Mouse (Mus musculus) heart, embryonic 12.5 days (tissue): ENCODE measurements around the gene Acsm4. TPM values are rescaled to one million over a fixed set of nuclear protein-coding genes. Genes with fewer than 3 reads are reported as not detected.

Experiments used
- ATAC-seq: fragments of 200-750 bp; cut with Nextera tagmentation; 2 replicates; pipeline ENCODE4 v1.8.0; 2017; ENCODE audit warnings: moderate TSS enrichment, moderate library complexity; ENCODE audit not compliant: insufficient number of reproducible peaks, low FRiP score
- H3K27ac ChIP-seq: fragments of 300-500 bp; sonication (generic); 2 replicates; pipeline ENCODE4 v1.5.1; 2016; ENCODE audit warnings: mild to moderate bottlenecking, moderate library complexity; ENCODE audit not compliant: poor library complexity, severe bottlenecking
- H3K27me3 ChIP-seq: fragments of 300-500 bp; sonication (generic); replicated peaks from 2 replicates; pipeline ENCODE4 v1.6.1; 2016; ENCODE audit warnings: mild to moderate bottlenecking, moderate library complexity
- H3K36me3 ChIP-seq: fragments of 300-500 bp; sonication (generic); 2 replicates; pipeline ENCODE4 v1.6.1; 2016; ENCODE audit warnings: mild to moderate bottlenecking, moderate library complexity
- H3K4me1 ChIP-seq: fragments of 300-500 bp; sonication (generic); replicated peaks from 2 replicates; pipeline ENCODE4 v1.6.1; 2016; ENCODE audit warnings: mild to moderate bottlenecking
- H3K4me2 ChIP-seq: fragments of 300-500 bp; sonication (generic); 2 replicates; pipeline ENCODE4 v1.6.1; 2016; ENCODE audit warnings: mild to moderate bottlenecking, moderate library complexity
- H3K4me3 ChIP-seq: fragments of 300-500 bp; sonication (generic); 2 replicates; pipeline ENCODE4 v1.5.1; 2016; ENCODE audit warnings: mild to moderate bottlenecking
- H3K9ac ChIP-seq: fragments of 300-500 bp; sonication (generic); 2 replicates; pipeline ENCODE4 v1.6.1; 2016; ENCODE audit warnings: mild to moderate bottlenecking, moderate library complexity
- H3K9me3 ChIP-seq: fragments of 300-500 bp; sonication (generic); replicated peaks from 2 replicates; pipeline ENCODE4 v1.6.1; 2016; ENCODE audit warnings: mild to moderate bottlenecking, moderate library complexity
- WGBS: fragments of 180-500 bp; shearing (Covaris S2); methylation state at CpG from one replicate; pipeline ENCODE4 v1.1.7; 2016; 5-methylcytosine and 5-hydroxymethylcytosine counted together
- polyA plus RNA-seq: library from polyadenylated mRNA; unstranded; fragments of >200 nt; fragmentation: Nextera tagmentation; extraction: Ambion mirVana; gene quantifications from 2 replicates; pipeline ENCODE4 v1.2.1, GENCODE M21; 2016

Gene Acsm4
- polyA plus RNA-seq, result not detected in 2 replicates

- H3K27ac ChIP-seq, result no peak within 1 kb of the TSS
- no peak within 1 kb of the TSS for H3K9ac ChIP-seq
- H3K27me3 ChIP-seq, result no peaks in the 10 kb centered on the region
- no peaks in the 10 kb centered on the region for H3K4me1 ChIP-seq
- H3K9me3 ChIP-seq, result no peaks in the 10 kb centered on the region
- WGBS, result 73% methylated on average over 5 of the region's 5 CpGs
- no peaks in the 10 kb centered on the region for H3K36me3 ChIP-seq
- no peak within 1 kb of the TSS for H3K4me3 ChIP-seq
- ATAC-seq, result no peak
- H3K4me2 ChIP-seq, result no peak within 1 kb of the TSS
Measured at GRCm38 (mm10) chr7:119689726-119690125, at the start of gene Acsm4. Acsm4 (plus strand) TSS chr7:119690026.

DNA sequence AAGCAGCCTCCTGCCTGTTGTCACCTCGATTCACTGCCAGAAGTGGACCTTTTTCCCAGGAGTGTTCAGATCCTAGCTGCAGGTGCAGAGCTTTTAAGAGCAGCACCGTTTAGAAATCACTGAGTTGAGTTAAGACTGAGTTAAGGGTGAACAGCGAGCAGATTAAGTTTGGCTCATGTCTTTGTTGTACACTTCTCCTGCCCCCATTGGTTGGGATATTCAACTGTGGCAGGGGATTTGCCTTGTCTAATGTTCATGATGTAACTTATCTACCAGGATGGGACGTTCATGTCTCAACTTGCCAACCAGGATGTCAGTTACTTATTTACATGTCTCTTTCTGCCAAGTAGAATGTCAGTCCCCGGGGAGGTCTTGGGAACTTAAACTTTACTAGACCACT, 47.5 kb upstream of the Acsm4 start:
- no peaks in the 10 kb centered on the region for H3K9me3 ChIP-seq
- H3K4me3 ChIP-seq, result no peak overlapping the region
- H3K27me3 ChIP-seq, result no peaks in the 10 kb centered on the region
- H3K4me2 ChIP-seq, result no peak overlapping the region
- no peak overlapping the region for H3K9ac ChIP-seq
- H3K4me1 ChIP-seq, result no peaks in the 10 kb centered on the region
- no peak for ATAC-seq
- WGBS, result 63% methylated on average over 5 of the region's 5 CpGs
- no peak overlapping the region for H3K27ac ChIP-seq
- no peaks in the 10 kb centered on the region for H3K36me3 ChIP-seq

GRCm38 (mm10) chr7:119667893-119668292, 21.9 kb upstream of the Acsm4 start:
- H3K4me3 ChIP-seq, result no peak overlapping the region
- WGBS, result 74% methylated on average over 3 of the region's 3 CpGs
- no peaks in the 10 kb centered on the region for H3K27me3 ChIP-seq
- no peaks in the 10 kb centered on the region for H3K9me3 ChIP-seq
- no peak overlapping the region for H3K4me2 ChIP-seq
- no peaks in the 10 kb centered on the region for H3K4me1 ChIP-seq
- H3K36me3 ChIP-seq, result no peaks in the 10 kb centered on the region
- H3K9ac ChIP-seq, result no peak overlapping the region
- no peak overlapping the region for H3K27ac ChIP-seq
- no peak for ATAC-seq

- WGBS, result 74% methylated on average over 5 of the region's 5 CpGs
Measured at GRCm38 (mm10) chr7:119670395-119670794, 19.4 kb upstream of the Acsm4 start.

GRCm38 (mm10) chr7:119670925-119671324, 18.9 kb upstream of the Acsm4 start:
- no peak for ATAC-seq

More at GRCm38 (mm10) chr7:119670395-119670794, 19.4 kb upstream of the Acsm4 start:
- ATAC-seq, result no peak
- Histone ChIP-seq H3K9me3 (no peaks in the 10 kb centered on the region), H3K4me2 (no peak overlapping the region), H3K36me3 (no peaks in the 10 kb centered on the region), H3K27me3 (no peaks in the 10 kb centered on the region), H3K4me3 (no peak overlapping the region), H3K9ac (no peak overlapping the region), H3K27ac (no peak overlapping the region), H3K4me1 (no peaks in the 10 kb centered on the region)

DNA sequence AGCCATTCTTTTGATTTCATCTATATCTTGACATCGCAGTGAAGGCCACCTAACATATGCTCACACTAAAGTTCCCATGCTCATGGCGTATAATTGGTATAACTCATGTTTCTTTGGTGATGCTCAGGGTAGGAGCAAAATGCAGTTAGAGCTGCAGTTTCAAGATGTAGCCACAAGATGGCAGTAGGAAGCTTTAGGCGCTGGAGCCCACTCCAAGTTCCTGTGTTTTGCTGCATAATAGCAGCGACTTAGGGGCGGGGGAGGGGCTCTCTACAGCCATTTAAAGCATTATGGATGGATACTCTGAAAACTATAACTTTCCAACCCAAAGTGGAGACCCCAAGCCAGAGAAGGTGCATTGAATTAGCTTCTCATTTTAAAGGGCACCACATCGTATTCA, 16.4 kb upstream of the Acsm4 start:
- ATAC-seq, result no peak
- Histone ChIP-seq H3K36me3 (no peaks in the 10 kb centered on the region), H3K4me1 (no peaks in the 10 kb centered on the region), H3K27ac (no peak overlapping the region), H3K27me3 (no peaks in the 10 kb centered on the region), H3K4me2 (no peak overlapping the region), H3K9ac (no peak overlapping the region), H3K9me3 (no peaks in the 10 kb centered on the region), H3K4me3 (no peak overlapping the region)
- WGBS, result 14% methylated on average over 6 of the region's 6 CpGs

More at GRCm38 (mm10) chr7:119670925-119671324, 18.9 kb upstream of the Acsm4 start:
- Histone ChIP-seq H3K4me1 (no peaks in the 10 kb centered on the region), H3K4me2 (no peak overlapping the region), H3K4me3 (no peak overlapping the region), H3K36me3 (no peaks in the 10 kb centered on the region), H3K27ac (no peak overlapping the region), H3K27me3 (no peaks in the 10 kb centered on the region), H3K9me3 (no peaks in the 10 kb centered on the region), H3K9ac (no peak overlapping the region)
- 42% methylated on average over 6 of the region's 6 CpGs for WGBS

GRCm38 (mm10) chr7:119680107-119680506, 9.7 kb upstream of the Acsm4 start:
- no peak for ATAC-seq
- WGBS, result 75% methylated on average over 8 of the region's 8 CpGs
- H3K27ac ChIP-seq, result no peak overlapping the region

GRCm38 (mm10) chr7:119682699-119683098, 7.1 kb upstream of the Acsm4 start:
- WGBS, result 64% methylated on average over 4 of the region's 4 CpGs
- H3K36me3 ChIP-seq, result no peaks in the 10 kb centered on the region
- no peaks in the 10 kb centered on the region for H3K27me3 ChIP-seq
- no peak overlapping the region for H3K4me2 ChIP-seq
- no peak overlapping the region for H3K27ac ChIP-seq
- H3K9ac ChIP-seq, result no peak overlapping the region
- ATAC-seq, result no peak
- H3K9me3 ChIP-seq, result no peaks in the 10 kb centered on the region
- H3K4me1 ChIP-seq, result no peaks in the 10 kb centered on the region
- H3K4me3 ChIP-seq, result no peak overlapping the region

More at GRCm38 (mm10) chr7:119680107-119680506, 9.7 kb upstream of the Acsm4 start:
- H3K4me3 ChIP-seq, result no peak overlapping the region
- no peak overlapping the region for H3K9ac ChIP-seq
- no peaks in the 10 kb centered on the region for H3K36me3 ChIP-seq
- H3K9me3 ChIP-seq, result no peaks in the 10 kb centered on the region
- no peak overlapping the region for H3K4me2 ChIP-seq
- no peaks in the 10 kb centered on the region for H3K4me1 ChIP-seq
- H3K27me3 ChIP-seq, result no peaks in the 10 kb centered on the region

DNA sequence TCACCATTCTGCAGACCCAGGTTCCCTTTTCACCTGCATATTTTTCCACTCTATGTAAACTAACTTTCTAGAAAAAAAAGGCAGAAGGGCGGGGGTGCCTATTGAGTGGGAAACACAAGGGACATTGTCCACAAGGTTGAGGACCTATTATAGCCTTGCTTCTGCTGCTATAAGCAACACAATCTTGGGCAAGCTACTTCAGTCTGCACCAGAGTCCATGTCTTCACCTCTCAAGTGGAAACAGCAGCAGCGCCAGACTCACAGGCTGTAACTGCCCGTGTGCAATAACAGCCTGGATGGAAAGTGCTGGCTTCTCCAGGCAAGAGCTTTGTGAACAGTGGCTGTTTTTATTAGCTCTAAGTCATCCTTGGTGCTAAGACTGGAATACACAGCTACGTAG, 2.5 kb downstream of the Acsm4 start:
- no peak overlapping the region for H3K4me3 ChIP-seq
- H3K9ac ChIP-seq, result no peak overlapping the region
- no peaks in the 10 kb centered on the region for H3K27me3 ChIP-seq
- H3K27ac ChIP-seq, result no peak overlapping the region
- H3K9me3 ChIP-seq, result no peaks in the 10 kb centered on the region
- no peaks in the 10 kb centered on the region for H3K4me1 ChIP-seq
- no peaks in the 10 kb centered on the region for H3K36me3 ChIP-seq
- no peak overlapping the region for H3K4me2 ChIP-seq
- no peak for ATAC-seq
- WGBS, result 71% methylated on average over 4 of the region's 4 CpGs

DNA sequence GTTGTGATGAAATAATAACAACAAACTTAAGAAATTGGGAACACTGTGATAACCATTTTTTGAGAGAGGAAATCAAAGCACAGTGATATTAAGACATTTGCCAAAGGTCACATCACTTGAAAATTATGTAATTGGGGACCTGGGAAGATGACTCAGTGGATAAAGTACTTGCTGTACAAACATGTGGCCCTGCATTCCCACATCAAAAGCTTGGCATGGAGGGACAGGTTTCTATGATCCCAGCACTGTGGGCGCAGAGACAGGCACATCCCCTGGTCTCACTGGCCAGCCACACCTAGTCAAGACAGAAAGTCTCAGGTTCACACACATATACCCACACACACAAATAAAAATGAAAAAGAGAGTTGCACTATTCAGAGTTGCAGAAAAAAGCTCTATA, 5.1 kb downstream of the Acsm4 start:
- ATAC-seq, result no peak
- no peaks in the 10 kb centered on the region for H3K4me1 ChIP-seq
- 77% methylated on average over 1 of the region's 1 CpGs for WGBS
- no peak overlapping the region for H3K4me3 ChIP-seq
- no peaks in the 10 kb centered on the region for H3K9me3 ChIP-seq
- no peaks in the 10 kb centered on the region for H3K36me3 ChIP-seq
- no peaks in the 10 kb centered on the region for H3K27me3 ChIP-seq
- no peak overlapping the region for H3K4me2 ChIP-seq
- H3K9ac ChIP-seq, result no peak overlapping the region
- no peak overlapping the region for H3K27ac ChIP-seq

DNA sequence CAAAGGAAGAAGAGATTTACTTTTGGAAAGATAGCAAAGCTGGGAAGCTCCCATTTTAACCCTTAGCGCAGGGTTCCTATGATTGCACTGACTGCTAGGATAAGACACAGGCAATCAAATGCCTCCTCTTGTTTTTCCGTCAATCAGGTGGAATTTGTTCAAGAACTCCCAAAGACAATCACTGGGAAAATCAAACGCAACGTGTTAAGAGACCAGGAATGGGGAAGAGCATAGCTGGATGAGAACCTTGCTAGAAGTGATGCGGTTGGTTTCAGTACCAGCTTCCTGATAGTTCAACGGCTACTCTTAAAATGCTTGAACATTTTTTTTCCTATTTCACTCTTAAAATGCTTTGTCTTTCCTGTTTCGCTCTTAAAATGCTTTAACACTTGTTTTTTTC, 24.3 kb downstream of the Acsm4 start:
- peaks cover 37% of the 10 kb centered on the region for H3K36me3 ChIP-seq
- ATAC-seq, result no peak
- no peak overlapping the region for H3K4me3 ChIP-seq
- no peaks in the 10 kb centered on the region for H3K9me3 ChIP-seq
- no peak overlapping the region for H3K27ac ChIP-seq
- H3K4me1 ChIP-seq, result no peaks in the 10 kb centered on the region
- no peak overlapping the region for H3K4me2 ChIP-seq
- H3K27me3 ChIP-seq, result no peaks in the 10 kb centered on the region
- no peak overlapping the region for H3K9ac ChIP-seq
- 90% methylated on average over 7 of the region's 7 CpGs for WGBS

DNA sequence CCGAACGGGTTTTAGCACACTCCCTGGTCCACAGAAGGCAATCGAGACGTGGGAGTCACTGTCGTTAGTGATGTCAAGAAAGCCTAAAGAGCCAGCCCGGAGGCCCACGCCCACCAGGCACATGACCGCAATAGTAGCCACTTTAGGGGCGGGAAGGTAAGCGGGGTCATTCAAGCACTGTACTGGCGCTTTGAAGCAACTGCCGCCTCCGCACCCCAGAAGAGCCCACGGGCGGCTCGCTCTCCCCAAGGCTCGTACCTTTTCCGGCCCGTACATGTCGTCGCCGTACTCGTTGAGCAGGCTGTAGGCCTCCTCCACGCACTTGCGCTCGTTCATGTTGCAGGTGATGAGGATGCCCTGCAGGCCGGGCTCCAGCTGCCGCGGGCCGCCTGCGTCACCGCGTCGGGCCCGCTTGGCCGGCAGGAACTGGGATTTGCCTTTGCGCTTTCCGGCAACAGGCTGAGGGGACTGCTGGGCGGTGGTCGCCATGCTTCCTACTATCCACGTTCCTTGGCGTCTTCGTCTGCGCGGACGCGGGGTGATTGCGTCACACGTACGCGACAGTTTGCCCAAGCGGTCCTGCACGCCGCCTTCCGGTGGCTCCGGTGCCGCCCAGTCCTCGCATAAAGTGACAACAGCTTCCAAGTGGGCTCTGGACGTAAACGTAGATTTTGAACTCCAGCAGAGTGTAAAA, 30.6 kb downstream of the Acsm4 start, which contains the start of gene Thumpd1:
TSS of gene Thumpd1 (minus strand) at position 546 of the 694 bp plus-strand sequence.
- H3K9me3 ChIP-seq, result no peaks in the 10 kb centered on the region
- peak within 1 kb of the TSS; percentile 93 for H3K9ac ChIP-seq
- peaks cover 5% of the 10 kb centered on the region; the same call in 1 of the 2 replicates for H3K27me3 ChIP-seq
- ATAC-seq, result peak; percentile 95
- H3K4me2 ChIP-seq, result peak within 1 kb of the TSS; percentile 78
- peaks cover 32% of the 10 kb centered on the region for H3K36me3 ChIP-seq
- peak within 1 kb of the TSS; percentile 96 for H3K4me3 ChIP-seq
- H3K27ac ChIP-seq, result peak within 1 kb of the TSS; percentile 54
- WGBS, result under 1% methylated on average over 57 of the region's 60 CpGs
- peaks cover 6% of the 10 kb centered on the region for H3K4me1 ChIP-seq
